Mouse (Mus musculus): ENCODE results near the gene Gpr152.
"Not testable (repeated sequence)": the region's sequence is repeated elsewhere in the genome, so short reads cannot be mapped to it uniquely, and the experiment has no call there.

Gpr152 gene

DNA sequence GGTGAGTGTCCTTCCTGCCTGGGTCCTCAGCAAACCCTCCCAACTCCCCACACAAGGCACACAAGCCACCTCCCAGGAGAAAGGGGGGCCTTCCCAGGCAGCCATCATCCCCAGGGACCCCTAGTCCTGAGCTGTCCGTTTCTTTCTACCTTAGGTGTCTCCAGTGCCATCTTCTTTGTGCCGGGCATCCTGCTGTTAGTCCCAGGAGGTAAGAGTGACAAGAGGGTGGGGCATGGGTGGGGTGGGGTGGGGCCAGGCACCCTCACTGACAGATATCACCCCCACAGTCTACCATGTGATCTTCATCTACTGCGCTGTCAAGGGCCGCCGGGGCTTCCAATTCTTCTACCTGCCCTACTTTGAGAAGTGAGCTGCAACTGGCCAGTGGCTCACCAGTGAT, 8.5 kb upstream of the Gpr152 start:
- no peak for DNase-seq (ENCODE audit: low spot score)

DNA sequence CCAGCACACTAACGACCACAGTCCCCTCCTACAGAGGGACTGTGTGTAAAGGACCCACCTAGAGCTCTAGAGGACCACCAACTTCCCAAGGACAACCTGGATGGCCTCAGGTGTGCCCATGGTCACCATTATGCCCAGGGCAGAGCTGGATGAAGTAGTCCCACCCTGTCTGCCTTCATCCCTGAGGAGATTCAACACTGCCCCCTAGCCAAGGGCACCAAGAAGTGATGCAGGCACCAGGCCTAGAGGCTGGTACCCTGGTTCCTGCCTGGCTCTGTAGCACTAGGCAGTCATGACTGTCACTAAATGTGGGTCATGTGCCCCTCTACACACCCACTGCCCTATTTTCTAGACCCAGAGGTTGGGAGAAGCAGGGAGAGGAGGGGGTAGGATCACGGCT, 7.8 kb upstream of the Gpr152 start:
- DNase-seq (ENCODE audit: low spot score) = no peak

DNA sequence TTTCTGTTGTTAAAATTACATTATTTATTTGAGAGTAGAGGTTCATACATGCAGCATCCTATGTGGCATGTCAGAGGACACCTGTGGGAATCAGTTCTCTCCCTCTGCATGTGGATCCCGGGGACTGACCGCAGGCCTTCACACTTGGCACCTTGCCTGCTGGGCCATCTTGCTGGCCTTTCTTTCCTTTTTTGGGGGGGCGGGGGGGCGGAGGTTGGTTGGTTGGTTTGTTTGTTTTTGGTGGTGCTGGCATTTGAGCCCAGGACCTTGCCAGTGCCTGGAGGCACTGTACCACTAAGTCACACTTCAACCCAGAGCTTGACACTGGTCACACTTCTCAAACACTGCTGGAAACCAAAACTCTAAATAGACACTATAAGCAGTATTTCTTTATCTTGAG, 5.2 kb upstream of the Gpr152 start:
- no peak for DNase-seq (ENCODE audit: low spot score)

DNA sequence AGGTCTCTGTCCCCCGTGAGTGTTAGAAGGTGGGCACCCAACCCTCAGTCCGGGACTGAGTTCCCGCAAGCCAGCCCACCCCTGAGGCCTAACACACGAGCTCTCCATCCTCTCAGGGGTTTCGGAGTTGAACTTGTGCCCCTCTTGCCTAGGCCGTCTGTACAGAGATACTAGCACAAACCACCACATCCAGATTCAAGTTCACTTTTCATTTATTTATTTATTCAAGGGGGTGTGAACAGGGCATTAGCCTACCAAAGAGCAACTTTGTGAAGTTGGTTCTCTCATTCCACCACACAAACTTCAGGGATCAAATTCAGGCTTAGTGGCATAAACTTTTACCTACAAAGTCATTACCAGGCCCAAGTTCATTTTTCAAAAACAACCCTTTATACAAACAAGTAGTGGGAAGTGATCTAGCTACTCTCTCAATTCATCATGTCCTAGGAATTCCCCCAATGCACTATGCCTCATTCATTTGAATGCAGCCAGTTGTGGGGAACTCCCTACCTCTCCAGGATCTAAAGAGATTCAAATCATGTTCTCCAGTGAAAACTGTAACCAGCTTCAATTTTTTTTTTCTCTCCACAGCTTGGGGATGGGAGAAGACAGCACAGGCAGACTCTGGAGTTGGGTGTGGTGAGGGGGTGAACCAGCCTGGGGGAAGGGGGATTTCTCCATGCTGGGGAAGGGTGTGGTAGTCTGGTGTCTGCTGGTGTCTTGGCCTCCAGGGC, 4.2 kb upstream of the Gpr152 start:
- not testable (repeated sequence) for DNase-seq (ENCODE audit: low spot score)

DNA sequence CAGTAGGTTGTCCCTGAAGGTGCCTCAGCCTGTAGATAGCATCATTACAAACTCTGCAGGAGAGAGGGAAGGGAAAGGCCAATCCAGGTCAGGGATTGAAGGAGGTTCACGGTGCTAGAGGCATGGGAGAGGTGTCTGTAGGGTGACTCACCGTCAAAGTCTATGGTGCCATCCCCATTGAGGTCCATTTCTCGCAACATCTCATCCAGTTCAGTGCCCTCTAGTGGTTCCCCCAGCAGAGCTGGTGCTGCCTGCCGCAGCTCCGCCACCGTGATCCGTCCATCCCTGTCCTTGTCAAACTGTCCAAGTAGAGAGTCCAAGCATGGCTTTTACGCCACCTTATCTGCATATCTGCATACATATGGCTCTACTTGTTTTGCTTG, 3.6 kb upstream of the Gpr152 start:
- DNase-seq (ENCODE audit: low spot score) = not testable (repeated sequence)

DNA sequence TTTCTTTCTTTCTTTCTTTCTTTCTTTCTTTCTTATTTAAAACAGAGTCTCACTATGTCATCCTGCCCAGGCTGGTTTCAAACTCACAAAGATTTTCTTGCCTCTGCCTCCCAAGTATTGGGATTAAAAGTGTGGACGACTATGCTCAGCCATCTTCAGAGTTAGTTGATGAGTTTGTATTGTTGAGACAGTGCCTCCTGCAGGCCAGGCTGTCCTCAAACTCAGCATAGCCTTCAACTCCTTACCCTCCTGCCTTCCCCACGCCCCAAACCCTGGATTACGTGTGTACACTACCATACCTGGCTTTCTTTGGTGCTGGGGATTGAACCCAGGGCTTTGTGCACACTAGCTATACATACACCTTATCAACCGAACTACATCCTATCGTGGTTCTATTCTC, 3.1 kb upstream of the Gpr152 start:
- no peak for DNase-seq (ENCODE audit: low spot score)

DNA sequence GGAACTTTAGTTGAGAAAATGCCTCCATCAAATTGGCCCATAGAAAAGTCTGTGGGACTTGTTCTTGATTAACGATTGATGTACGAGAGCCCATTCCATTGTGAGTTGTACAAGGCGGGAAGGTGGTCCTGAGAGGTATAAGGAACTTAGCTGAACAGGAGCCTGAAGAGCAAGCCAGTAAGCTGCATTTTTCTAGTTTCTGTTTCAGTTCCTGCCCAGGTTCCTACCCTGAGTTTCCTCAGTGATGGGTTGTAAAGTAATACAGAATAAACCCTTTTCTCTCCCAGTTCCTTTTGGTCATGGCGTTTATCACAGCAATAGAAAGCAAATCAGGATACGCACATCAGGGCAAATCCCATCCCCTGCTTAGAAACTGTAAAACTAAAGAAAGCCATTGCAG, 1.7 kb upstream of the Gpr152 start:
- no peak for DNase-seq (ENCODE audit: low spot score)

DNA sequence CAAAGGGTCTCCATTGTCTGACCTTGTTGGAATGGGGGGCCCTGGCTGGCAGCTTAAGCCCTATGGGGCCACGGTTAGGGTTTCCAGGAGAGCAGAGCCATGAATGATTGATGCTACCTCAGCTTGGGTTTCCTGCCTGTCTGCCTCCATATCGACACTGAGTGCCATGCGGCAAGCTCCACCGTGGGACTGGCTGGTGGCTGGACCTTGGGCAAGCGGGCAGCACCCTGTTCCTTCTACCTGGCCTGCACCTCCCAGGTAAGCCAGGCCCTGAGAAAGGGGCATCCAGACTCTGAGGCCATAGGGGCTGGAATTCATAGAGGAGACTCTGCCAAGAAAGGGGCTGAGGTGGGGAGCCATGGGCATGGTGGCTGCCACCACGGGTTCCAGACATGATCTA, 560 bp downstream of the Gpr152 start:
- DNase-seq (ENCODE audit: low spot score) = no peak

DNA sequence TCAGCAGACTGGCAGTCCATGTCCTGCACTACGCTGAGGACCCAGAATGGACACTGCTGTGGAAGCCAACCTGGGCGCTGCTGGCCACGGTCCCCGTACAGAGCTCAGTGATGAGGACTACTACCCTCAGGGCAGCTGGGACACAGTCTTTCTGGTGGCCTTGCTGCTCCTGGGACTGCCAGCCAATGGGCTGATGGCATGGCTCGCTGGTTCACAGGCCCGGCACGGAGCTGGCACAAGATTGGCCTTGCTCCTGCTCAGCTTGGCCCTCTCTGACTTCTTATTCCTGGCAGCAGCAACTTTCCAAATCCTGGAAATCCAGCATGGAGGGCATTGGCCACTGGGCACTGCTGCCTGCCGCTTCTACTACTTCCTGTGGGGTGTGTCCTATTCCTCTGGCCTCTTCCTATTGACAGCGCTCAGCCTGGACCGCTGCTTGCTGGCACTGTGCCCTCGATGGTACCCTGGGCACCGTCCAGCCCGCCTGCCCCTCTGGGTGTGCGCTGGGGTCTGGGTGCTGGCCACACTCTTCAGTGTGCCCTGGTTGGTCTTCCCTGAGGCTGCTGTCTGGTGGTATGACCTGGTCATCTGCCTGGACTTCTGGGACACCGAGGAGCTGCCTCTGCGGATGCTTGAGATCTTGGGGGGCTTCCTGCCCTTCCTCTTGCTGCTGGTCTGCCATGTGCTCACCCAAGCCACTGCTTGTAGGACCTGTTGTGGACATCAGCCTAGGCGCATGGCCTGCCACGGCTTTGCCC, 3.0 kb downstream of the Gpr152 start:
- no peak for DNase-seq (ENCODE audit: low spot score)

DNA sequence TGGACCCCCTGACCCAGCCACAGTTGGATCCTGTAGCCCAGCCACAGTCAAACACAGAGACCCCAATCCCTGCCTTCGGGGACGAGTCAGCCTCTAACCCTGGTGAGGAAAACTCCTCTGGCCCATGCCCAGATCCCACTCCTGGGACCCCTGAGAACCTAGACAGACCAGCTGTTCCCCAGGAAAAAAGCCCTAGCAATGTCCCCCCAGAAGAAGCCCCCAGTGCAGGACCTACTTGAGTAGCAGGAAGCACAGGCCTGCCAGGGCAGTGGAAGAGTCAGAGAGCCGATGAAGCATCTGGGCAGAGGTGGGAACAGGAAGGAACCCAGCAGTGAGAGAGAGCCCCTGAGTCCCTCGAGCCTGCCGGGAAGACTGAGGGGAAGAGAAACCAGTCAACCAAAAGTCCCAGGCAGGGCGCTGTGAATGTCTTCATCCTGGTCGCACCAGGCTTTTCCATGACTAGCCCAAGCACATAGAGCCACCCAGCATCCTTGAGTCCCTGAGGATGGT, 4.2 kb downstream of the Gpr152 start, which contains the start of gene Cabp4:
TSS of gene Cabp4 (minus strand) at position 275 of the 510 bp plus-strand sequence.
- no peak for DNase-seq (ENCODE audit: low spot score)

DNA sequence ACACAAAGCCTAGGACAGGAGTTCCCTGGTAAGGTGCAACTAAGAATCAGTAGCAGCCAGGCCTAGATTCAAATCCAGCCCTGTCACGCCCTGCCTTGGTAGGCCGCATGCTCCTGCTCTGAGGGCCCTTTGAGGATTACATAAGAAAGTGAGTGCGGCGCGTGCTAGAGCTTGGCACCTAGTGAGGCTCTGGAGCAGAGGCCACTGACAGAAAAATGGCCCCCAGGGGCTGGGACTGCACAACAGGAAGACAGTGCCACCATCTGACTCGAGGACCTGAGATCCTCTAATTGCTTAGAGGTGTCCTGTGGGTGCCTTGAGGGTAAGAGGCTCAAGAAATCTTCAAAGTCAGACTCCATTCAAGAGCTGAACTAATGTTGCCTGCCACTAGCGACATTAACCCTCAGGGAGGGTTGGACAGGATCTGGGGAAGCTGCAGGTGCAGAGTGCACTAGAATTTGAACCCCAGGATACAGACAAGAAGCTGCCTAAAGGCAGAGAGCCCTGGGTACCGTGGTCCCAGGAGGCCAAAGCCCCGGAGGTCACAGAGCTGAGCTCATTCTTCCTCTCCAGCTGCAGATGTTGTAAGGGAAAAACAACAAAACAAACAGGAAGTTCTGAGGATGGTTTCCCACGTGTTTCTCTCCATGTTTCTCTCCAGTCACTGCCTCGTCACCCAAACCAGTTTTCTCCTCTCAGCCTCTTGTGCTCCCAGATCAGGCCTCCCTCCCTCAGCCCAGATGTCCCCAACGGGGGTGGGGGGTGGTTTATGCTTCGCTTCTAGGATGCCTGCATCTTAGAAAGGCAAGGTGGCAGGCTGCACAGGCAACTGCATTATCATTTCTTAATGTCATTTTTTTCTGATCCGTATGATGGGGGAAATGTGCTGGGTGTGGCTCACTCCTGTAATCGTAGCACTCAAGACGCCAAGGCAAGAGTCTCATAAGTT, 5.2 kb downstream of the Gpr152 start:
- no peak for DNase-seq (ENCODE audit: low spot score)

DNA sequence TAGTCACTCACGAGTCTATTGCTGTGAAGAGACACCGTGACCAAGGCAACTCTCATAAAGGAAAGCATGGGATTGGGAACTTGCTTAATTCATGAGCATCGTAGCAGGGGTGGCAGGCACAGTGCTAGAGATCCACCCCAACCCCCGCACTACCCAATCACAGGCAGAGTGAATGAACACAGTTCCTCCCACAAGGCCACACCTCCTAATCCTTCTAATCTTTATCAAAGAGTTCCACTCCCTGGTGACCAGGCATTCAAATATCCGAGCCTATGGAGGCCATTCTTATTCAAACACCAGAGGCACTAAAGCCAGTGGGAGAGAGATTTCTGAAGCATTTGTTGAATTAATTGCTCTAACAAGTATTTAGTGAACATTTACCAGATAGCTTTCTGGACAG, 6.3 kb downstream of the Gpr152 start:
- no peak for DNase-seq (ENCODE audit: low spot score)

DNA sequence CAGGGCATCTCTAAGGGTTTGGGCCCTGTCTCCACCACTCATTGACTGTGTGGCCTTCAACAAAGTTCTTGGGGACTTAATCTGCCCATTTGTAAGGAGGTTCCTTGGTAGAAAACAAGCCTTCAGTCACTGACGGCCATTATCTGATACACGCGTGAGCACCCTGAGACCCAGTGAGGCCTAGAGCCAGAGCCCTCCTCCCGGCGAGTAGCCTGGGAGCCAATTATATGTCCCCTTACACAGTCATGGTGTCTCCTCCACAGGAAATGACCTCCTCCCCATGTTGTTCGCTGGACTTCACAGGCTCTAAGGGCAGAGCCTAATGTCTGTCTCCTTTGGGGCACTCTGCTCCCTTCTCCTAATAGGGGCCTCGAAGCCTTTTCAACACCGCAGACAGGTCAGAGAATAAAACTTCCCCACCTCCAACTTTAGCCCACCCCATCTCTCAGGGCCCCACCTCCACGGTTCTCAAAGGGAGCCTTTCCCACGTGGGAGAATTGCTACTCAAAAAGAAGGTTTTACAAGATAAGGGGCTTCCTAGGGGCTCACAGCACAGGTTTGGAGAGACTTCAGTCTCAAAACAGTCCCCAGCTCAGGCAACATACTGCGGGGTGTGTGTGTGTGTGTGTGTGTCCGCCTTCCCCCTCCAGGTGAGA, 6.9 kb downstream of the Gpr152 start:
- DNase-seq (ENCODE audit: low spot score) = no peak

DNA sequence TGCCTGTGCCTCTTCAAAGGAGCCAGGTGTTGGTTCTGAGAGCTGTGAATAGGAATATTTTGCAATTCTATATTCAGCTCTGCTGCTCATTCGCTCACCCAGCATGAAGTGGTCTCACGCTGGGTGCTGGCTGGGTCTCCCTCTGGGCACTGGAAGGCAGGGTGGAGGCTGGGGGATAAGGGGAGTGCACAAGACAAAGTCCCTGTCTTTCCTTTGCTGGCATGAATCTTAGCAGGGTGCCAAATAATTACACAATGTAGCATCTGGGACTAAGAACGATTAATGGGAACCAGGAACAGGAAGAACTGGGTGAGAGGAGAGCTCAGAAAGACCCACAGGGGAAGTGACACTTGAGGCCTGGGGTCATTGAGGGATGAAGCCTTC, 7.4 kb downstream of the Gpr152 start:
- no peak for DNase-seq (ENCODE audit: low spot score)

DNA sequence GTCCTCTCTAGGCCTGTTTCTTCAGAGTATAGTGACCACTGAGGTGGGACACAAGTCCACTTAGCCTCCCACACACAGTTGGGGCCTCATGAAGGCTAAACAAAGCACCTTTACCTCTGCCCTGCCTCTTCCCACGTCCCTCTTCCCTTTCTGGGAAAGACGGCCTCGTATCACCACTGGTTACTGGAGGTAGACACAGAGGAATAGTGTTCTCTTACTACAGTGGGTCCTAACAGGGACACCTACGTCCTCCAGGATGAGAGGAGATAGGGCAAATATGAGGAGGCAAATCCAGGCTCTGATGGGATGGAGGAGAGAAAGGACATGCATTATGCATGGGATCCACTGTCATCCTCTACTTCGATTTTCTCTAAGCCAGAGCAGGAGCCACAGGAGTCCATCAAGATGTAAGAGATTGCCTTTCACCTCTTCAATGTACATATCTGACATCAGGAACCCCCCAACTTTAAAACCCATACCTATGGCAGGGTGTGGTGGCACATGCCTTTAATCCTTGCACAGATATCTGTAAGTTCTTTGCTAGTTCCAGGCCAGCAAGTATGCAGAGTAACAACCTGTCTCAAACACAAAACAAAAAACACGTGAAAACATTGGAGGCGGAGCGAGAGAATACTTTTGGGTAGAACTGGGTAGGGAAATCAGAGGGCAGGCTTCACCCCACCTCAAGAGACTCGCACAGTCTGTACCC, 8.3 kb downstream of the Gpr152 start:
- DNase-seq (ENCODE audit: low spot score) = no peak

DNA sequence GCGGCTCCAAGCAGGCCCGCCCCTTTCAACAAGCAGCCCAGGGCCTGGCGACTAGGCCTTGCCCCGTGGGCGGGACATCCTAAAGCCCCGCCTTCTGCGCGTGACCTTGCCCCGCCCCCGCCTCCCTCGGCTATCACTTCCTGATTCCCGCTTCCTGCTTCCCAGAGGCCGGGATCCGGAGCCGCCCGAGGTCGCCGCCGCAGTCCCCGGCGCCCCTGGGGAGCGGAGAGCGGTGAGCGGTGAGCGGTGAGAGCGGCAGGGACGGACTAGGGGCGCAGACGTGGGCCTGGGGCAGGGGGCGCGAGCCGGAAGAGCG, 8.9 kb downstream of the Gpr152 start, which contains the start of gene Coro1b:
TSS of gene Coro1b (plus strand) at position 129 of the 316 bp plus-strand sequence.
- DNase-seq (ENCODE audit: low spot score) = peak; percentile 93

DNA sequence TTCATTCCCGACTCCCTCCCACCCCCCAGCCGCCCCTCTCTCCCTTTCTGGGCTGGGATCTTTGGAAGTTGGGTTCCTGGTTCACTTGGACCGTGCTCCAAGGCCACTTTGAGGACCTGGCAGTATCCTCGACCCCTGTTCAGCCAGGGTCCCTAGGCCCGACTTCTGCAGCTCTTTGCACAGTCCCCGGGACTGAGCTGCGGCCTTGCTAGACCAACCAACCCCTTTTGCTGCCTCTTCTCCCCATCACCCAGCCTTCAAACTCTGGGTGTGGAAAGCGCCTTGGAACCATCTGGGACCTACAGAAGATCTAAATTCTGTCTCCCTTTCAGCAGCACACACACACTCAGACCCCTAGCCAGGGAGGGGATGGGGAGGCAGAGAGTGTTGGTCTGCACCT, 9.2 kb downstream of the Gpr152 start:
- no peak for DNase-seq (ENCODE audit: low spot score)

DNA sequence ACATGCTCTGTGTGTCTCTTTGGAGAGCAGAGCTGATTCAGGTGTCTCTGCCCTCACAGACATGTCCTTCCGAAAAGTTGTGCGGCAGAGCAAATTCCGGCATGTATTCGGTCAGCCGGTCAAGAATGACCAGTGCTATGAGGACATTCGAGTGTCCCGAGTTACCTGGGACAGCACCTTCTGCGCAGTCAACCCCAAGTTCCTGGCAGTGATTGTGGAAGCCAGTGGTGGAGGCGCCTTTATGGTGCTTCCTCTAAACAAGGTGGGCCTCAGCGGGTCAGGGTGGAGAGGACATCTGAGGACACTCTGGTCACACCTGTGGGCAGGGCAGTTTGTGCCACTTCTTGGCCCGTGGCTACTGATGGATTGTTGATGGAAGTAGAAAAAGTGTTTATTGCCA, 9.7 kb downstream of the Gpr152 start:
- DNase-seq (ENCODE audit: low spot score) = no peak

DNA sequence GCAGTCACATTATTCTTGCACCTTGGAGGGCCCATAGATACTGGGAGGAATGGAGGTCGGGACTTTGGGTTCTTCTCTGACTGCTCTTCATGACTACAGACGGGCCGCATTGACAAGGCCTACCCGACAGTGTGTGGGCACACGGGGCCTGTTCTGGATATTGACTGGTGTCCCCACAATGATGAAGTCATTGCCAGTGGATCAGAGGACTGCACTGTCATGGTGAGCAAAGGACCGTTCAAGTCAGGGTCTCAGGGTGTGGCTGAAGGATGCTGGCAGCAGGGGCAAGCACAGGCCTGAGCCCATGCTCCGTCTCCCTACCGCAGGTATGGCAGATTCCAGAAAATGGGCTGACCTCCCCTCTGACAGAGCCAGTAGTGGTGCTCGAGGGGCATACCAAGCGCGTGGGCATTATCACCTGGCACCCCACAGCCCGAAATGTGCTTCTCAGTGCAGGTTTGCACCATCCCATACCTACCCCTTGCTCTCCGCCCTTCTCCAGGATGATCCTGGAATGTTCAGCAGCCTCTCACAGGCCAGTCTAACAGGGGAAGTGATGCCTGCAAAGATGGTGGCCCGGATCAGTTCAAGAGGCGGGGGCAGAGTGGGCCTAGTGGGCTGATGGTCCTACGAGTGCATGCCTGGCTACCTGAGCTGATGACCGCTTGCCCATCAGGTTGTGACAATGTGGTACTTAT, 10.3 kb downstream of the Gpr152 start:
- DNase-seq (ENCODE audit: low spot score) = no peak
